Mouse (Mus musculus) kidney, postnatal 36 days (tissue): ENCODE data around the gene Krtdap.
A peak's percentile ranks its signal among the peaks of the same experiment; 100 is the strongest.
"Not testable (repeated sequence)": the region's sequence is repeated elsewhere in the genome, so short reads cannot be mapped to it uniquely, and the experiment has no call there.

Experiments used
- DNase-seq, 2 experiments: peaks; one replicate each; pipeline ENCODE4 v3.0.0; 2021 to 2022; ENCODE audit warnings: mixed read lengths in 2 of 2

Krtdap gene

DNA sequence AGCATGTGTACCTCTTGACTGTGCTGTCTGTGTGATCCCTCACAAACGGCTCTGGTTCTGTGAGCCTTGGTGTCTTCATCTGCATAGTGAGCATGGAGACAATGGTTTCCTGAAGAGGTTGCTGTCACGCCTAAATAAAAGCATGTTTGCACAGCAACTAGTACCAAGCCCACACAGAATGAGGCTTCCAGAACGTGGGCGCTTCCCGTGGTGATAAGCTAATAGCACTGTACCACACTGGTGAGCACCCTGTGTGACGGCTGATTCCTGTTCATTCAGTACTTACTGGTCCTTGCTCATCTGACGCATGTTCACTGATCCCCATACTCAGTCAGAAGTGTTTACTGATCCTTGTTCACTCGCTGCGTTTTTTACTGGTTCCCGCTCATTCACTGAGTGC, 2.4 kb downstream of the Krtdap start:
- DNase-seq: no peak

GRCm38 (mm10) chr7:30791921-30792320, 4.2 kb downstream of the Krtdap start:
- DNase-seq: peak; percentile 4 to 50

DNA sequence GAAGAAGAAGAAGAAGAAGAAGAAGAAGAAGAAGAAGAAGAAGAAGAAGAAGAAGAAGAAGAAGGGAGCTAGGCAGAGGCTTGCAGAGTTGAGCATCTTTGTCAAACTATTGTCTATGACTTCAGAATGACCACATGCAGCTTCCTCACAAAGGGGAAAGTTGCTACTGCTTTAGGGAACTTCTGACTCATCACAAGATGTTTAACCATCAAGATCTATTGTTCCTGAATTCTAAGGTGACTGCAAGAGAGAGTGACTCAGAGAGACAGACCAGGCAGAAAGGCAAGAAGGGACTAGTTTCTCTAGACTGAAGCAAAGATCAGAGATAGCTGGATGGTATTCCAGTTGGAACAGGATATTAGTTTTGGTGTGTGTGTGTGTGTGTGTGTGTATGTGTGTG, 7.2 kb downstream of the Krtdap start:
- DNase-seq: no peak

DNA sequence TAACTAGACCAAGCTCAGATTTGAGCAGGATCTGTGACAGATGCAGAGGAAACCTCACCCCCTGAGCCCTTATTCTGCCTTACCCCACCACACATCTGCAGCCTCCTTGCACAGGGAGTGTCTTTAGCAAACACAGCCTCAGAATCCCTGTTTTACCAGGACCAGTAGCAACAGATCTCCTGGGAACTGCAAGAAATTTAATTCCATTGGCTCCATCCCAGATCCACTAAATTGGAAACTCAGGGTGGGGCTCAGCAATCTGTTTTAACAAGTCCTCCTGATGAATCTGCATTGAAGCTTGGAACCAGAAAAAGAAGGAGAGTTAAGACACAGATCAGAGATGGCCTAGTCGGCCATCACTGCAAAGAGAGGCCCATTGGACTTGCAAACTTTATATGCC, 9.1 kb downstream of the Krtdap start:
- no peak for DNase-seq

GRCm38 (mm10) chr7:30800653-30801052, 13.0 kb downstream of the Krtdap start:
- no peak for DNase-seq

DNA sequence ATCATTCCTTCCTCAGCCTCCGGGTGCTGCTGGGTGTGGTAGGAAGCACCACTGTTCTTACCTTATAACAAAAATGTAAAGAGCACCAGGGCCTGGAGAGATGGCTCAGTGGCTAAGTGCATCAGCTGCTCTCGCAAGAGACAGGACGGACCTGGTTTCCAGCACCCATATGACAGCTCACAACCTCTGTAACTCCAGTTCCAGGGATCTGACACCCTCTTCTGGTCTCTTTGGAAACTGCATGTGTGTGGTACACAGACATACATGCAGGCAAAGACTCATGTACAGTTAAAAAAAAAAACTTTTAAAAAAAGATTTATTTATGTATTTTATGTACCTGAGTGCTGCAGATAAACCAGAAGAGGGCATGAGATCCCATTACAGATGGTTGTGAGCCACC, 15.6 kb downstream of the Krtdap start:
- DNase-seq: no peak

DNA sequence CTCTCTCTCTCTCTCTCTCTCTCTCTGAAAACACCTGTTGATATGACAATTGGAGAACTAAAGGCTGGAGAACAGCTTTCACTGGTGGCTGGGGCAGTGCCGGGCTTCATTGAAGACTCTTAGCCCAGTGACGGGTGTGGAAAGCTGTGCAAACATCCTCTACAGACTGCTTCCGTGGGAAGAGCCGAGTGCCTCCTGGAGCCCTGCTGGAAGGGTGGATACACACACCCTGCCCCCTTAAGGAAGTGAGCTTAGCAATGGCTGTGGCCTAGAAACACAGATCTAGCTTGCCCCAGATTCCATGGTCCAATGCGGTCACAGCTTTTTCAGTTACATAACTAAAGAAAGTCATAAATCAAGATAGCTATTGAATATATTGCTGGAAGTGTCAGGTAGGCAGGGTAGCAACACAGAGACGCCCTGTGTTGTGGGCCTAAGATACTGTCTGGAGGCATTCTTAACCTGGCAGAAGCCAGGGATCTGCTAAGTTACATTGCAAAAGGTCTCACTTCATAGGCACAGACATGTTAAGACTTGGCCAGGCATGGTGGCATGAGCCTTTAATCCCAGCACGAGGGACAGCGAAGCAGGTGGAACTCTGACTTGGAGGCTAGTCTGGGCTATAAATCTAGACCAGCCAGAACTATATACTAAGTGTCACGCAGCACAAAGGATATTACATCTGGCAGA, 16.5 kb downstream of the Krtdap start:
- no peak for DNase-seq

DNA sequence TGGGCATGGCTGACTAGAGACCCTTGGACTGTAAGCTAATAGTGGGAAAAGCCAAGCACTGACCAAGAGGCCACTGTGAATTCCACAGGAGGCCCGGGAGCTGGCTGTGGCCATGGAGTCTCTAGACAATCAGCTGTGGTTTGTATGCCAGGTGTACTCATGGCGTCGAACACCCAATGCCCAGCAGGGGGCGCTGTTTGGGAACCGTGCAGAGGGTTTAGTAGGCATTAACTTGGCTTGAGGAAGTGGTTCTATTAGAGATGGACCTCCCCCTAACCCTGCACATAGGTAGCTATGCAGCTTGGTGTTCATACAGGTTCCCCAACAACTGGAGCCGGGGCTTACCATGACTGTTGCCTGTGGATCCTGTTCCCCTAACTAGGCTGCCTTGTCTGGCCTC, 18.2 kb downstream of the Krtdap start:
- DNase-seq: peak; percentile 13 to 74

DNA sequence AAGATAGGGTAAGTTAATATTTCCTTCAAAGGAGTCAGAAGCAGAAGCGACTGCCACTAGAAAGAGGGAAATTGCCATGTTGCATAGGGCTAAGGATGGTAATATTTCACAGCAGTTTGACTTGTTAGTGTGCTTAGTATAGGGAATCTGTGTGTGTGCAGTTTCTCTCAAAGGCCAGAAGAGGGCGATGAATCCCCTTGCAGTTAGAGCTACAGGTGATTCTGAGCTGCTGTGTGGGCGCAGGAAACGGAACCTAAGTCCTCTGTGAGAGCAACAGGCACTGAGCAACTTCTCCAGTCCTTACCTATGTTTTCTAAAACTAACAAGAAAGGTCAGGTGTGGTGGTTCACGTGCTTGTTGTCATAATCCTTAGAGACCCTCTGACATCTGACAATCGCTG, 22.6 kb downstream of the Krtdap start:
- no peak for DNase-seq

- no peak for DNase-seq
Measured at GRCm38 (mm10) chr7:30811757-30812290, 24.1 kb downstream of the Krtdap start.

GRCm38 (mm10) chr7:30812291-30812807, 24.7 kb downstream of the Krtdap start:
- DNase-seq: peak; percentile 22 to 42

DNA sequence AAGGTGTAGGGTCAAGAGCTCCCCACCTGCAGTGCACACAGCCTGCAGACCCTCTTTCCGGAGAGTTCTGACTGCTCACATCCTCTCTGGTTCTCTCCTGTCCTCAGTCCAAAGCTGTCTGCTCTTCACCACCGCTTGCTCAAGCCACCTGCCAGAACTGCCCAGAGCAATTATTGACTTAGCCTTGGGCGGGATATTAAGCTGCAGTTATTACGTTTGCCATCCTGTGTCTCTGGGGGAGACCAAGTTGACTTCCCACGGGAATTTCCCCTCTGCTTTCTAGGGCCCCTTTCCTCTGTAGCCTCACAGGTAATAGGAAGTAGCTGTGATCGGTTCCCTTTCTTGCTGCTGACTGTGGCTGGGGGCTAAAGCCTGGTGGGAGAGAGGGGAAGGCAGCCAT, 32.4 kb downstream of the Krtdap start:
- no peak for DNase-seq

GRCm38 (mm10) chr7:30820854-30821445, 33.3 kb downstream of the Krtdap start:
- DNase-seq: no peak

DNA sequence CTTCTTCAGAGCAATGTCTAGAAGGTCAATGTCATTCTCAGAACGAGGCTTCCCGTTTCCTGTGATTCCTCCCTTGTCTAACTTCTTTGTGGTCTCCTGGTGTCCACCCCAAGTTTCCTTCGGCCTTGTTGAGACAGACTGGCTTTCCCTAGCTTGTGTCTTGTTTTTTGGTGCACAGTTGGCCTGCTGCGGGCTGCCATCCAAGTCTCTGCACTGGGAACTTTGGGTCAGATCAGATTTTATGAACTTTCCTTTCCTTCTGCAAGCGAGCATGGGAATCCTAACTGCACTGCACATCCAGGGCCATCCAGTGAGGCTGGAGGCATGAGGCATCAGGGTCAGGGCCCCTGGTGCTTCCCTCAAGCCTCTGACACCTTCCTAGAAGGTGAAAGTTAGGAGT, 33.8 kb downstream of the Krtdap start:
- DNase-seq: peak; percentile 12 to 42

DNA sequence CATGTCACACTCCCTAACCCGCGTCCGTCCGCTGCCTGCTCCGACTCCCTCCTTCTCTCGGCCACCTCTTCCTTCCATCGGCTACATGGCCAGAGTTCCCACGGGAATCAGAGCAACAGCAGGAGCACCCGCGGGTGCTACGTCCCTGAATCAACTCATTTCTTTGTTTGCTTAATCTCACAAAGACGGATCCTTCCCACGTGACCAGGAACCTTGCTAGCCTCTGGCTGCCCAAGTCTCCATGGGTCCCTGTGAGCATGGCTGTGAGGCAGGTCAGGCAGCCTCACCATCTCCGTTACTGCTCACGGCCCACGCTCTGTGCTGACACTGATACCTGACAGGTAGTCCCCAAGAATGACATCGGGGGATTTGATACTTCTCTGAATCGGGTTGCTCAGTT, 36.0 kb downstream of the Krtdap start, which contains the start of gene Ffar2:
Gene Ffar2, minus strand, starts transcription at position 101 of the 400 bp plus-strand sequence.
- DNase-seq: no peak

- no peak for DNase-seq
Measured at GRCm38 (mm10) chr7:30824306-30824705, 36.6 kb downstream of the Krtdap start.

DNA sequence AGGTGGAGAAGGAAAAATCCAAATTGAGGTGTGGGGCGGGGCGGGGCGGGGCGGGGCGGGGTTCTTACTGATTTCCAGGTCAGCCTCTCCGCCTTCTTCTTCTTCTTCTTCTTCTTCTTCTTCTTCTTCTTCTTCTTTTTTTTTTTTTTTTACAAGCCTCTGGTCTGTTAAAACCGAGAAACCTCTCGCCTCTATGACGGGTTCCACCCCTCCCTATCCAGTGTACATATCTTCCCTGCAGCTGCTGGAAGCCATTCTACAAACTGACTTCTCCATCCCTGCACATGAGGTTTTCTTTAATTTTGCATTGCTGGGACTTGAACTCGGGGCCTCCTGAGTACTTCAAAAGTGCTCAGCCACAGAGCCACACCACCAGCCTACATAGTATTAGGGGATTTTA, 39.0 kb downstream of the Krtdap start:
- DNase-seq: no peak

GRCm38 (mm10) chr7:30828871-30829270, 41.2 kb downstream of the Krtdap start:
- not testable (repeated sequence) for DNase-seq

DNA sequence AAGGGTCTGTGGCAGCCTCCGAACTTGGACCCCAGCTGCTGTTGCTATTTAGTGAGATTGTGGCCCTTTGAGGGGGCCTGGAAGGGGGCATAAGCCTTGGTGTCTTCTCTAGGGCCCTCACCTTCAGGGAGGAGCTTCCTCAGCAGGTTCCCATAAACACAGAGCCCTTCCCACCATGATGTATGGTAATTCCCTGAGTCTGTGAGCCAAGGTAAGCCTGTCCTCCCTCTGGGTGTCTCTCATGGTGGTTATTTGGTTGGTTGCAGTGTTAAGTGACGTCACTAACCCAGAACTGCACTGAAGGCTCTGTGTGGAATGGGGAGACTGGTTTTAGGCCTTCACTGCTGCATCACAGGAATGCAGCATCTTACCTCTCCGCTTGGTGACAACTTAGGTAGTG, 41.7 kb downstream of the Krtdap start:
- no peak for DNase-seq

DNA sequence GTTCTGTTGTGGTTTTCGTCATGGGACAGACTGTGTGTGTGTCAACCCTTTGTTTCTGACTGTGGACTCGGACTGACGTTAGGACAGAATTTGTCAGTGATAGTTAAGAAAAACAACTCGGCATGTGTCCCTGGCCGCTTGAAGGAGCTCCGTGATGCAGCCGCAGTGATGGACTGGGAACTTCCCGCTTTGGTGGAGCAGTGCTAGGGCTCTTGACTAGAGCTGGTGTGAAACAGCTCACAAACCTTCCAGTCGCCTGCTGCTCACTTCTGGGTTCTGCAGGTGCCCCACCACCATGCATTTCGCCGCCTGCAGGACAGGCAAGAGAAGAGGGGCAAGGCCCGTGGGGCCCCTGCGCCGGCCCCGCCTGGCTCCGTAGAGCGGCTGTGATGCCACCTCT, 44.6 kb downstream of the Krtdap start:
- DNase-seq: no peak

DNA sequence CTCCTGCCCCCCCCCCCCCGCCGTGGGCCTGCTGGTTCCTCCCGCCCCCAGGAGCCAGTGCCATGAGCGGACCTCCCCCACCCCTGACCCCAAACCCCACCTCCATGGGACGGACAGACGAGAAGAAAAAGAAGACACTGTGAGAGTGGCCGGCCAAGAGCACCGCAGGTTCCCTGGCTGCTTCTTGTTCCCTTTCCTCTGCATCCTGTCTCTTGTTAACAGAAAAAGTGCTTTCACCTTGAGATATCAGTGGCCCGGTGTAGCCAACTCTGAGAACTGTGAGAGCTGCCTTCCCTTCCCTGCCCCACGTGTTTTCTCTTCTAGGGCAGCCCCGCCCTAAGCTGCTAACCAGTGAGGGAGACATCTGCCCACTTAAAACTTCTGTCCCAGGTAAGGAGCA, 45.0 kb downstream of the Krtdap start:
- not testable (repeated sequence) for DNase-seq

DNA sequence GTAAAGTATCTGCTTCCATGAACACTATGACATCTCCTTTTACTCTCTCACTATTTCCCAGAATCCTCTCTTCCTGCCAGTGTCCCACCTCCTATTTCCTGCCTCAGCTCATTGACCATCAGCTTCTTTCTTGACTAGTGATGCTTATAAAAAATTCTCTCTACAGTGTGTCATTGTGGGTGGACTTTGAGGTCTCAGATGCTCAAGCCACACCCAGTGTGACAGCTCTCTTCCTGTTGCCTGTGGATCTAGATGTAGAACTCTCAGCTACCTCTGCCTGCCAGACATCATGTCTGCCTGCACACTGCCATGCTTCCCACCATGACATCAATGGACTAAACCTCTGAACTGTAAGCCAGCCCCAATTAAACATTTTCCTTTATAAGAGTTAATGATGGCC, 49.6 kb downstream of the Krtdap start:
- no peak for DNase-seq

DNA sequence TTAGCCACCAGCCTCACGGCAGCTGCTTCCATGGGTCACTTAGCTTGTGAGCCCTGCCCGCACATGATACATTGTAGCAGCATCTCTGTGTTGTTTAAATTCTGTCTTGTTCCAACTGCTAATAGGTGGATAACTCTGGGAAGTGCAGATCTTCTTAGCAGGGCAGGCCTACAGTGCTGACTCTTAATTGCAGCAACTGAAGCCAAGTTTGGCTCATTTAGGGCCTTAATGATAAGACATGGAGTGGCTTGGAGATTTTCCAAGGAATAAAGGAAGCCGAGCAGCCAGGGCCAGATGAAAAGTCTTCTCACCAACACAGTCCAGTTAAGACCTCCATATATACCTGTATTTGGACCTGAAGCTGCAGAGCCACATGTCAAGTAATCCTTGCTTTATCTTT, 52.6 kb downstream of the Krtdap start:
- DNase-seq: no peak
